Mouse (Mus musculus): ENCODE measurements around the gene Snrpf. TPM values are rescaled to one million over a fixed set of nuclear protein-coding genes. Genes with fewer than 3 reads are reported as not detected.

Snrpf gene
- total and polyA plus RNA-seq, 3 experiments = 144 to 186 (median 184) TPM

DNA sequence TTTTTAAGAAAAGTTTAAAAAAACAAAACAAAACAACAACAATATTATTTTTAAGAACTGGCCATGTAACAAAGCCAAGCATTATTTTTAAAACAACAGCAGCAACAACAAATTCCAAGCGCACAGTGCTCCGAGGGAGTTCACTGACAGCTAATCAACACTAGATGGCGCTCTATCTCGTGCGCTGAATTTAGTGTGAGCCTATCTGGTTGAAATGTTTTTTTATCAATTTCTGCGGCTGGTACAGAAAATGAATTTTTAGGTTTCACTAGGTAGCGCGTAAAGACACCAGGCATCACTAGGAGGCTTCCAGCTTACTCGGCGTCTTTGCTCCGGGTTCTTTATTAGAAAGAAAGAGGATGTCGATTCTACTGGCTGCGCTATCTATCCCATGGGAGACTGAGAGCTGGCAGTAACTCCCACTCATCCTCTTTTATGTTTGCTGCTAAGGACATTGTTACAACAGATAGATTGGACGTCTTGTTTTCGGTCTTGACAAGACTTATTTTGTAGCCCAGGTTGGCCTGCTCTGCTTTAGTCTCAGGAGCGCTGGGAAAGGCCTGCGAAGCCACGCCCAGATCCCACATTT is 22.0 kb upstream of the Snrpf start:
- DNase-seq (ENCODE audit: extremely low read depth) = peak; percentile 55
- H3K4me2 ChIP-seq (ENCODE audit: insufficient read depth, low read depth, poor library complexity, severe bottlenecking) = peak overlapping the region; percentile 52; the same call in 1 of the 2 replicates
- TF ChIP-seq NRF1 (IDR thresholded peaks at IDR 0.05; ENCODE audit: low read depth, low read length) = no peak
- TF ChIP-seq IRF4 (IDR thresholded peaks at IDR 0.05; ENCODE audit: low read depth, low read length) = no peak
- TF ChIP-seq POLR2AphosphoS2 (IDR thresholded peaks at IDR 0.05; ENCODE audit: low read depth, low read length) = no peak
- no peak for TF ChIP-seq JUN (IDR thresholded peaks at IDR 0.05; ENCODE audit: insufficient read depth, low read depth, low read length)
- no peak for TF ChIP-seq CHD2 (IDR thresholded peaks at IDR 0.05; ENCODE audit: low read length)
- TF ChIP-seq HCFC1 (IDR thresholded peaks at IDR 0.05; ENCODE audit: low read depth, low read length) = no peak
- TF ChIP-seq ETS1 (conservative IDR thresholded peaks at IDR 0.05; ENCODE audit: low read depth, low read length) = no peak
- no peak for TF ChIP-seq MYC (IDR thresholded peaks at IDR 0.05; ENCODE audit: low read depth, low read length)
- no peak for TF ChIP-seq KAT2A (IDR thresholded peaks at IDR 0.05; ENCODE audit: insufficient replicate concordance, low read length)
- TF ChIP-seq E2F4 (IDR thresholded peaks at IDR 0.05; ENCODE audit: insufficient replicate concordance, low read depth, low read length) = no peak
- TF ChIP-seq NELFE (IDR thresholded peaks at IDR 0.05; ENCODE audit: low read depth, low read length) = no peak
- no peak for TF ChIP-seq RCOR1 (conservative IDR thresholded peaks at IDR 0.05; ENCODE audit: low read depth, low read length)
- peak; percentile 89 for TF ChIP-seq SMC3 (IDR thresholded peaks at IDR 0.05; ENCODE audit: low read depth, low read length)
- peak; percentile 84 to 90 for TF ChIP-seq CTCF (conservative IDR thresholded peaks at IDR 0.05 in 1 of 2, IDR thresholded peaks at IDR 0.05 in 1 of 2; ENCODE audit: low read depth in 2 of 2, low read length in 2 of 2)
- no peak for TF ChIP-seq MXI1 (IDR thresholded peaks at IDR 0.05; ENCODE audit: low read depth, low read length)
- TF ChIP-seq ZC3H11A (IDR thresholded peaks at IDR 0.05; ENCODE audit: low read depth, low read length) = peak; percentile 17; the same call in 1 of the 2 replicates
- no peak for TF ChIP-seq BHLHE40 (IDR thresholded peaks at IDR 0.05; ENCODE audit: low read depth, low read length)
- TF ChIP-seq USF1 (IDR thresholded peaks at IDR 0.05; ENCODE audit: low read depth, low read length) = no peak
- TF ChIP-seq USF2 (conservative IDR thresholded peaks at IDR 0.05; ENCODE audit: low read depth, low read length) = no peak
- no peak for TF ChIP-seq JUND (conservative IDR thresholded peaks at IDR 0.05; ENCODE audit: low read depth, low read length)
- TF ChIP-seq MAX (IDR thresholded peaks at IDR 0.05; ENCODE audit: low read length) = no peak
- peak; percentile 56; the same call in 1 of the 2 replicates for TF ChIP-seq ZNF384 (IDR thresholded peaks at IDR 0.05; ENCODE audit: low read depth, low read length)
- no peak for TF ChIP-seq PAX5 (IDR thresholded peaks at IDR 0.05; ENCODE audit: low read length)
- TF ChIP-seq RAD21 (IDR thresholded peaks at IDR 0.05; ENCODE audit: low read depth, low read length) = peak; percentile 80
- dilution Hi-C loops (cut with MboI; ENCODE audit: extremely low pct_ligation_motif_present, extremely low pct_unique_long_range_greater_than_20kb, low sequenced_read_pairs) (no loop called here), in situ Hi-C loops (cut with MboI; ENCODE audit: low pct_ligation_motif_present, low pct_unique_long_range_greater_than_20kb, low sequenced_read_pairs) (loop anchor here (10.0 kb wide), 1 partner anchor 73 kb away; no protein-coding TSS in a partner anchor)
- H3K27ac ChIP-seq (ENCODE audit: insufficient read depth, low read depth) = no peak overlapping the region
- no peaks in the 10 kb centered on the region for H3K27me3 ChIP-seq (replicated peaks)
- H3K4me3 ChIP-seq (replicated peaks in 1 of 3; ENCODE audit: low read depth in 2 of 3, low read length in 2 of 3, poor library complexity in 1 of 3) = no peak overlapping the region
- H3K9me3 ChIP-seq (replicated peaks; ENCODE audit: low read length) = peaks cover 3% of the 10 kb centered on the region
- H3K36me3 ChIP-seq (replicated peaks in 1 of 2; ENCODE audit: control insufficient read depth in 1 of 2, insufficient read depth in 1 of 2, low read length in 1 of 2) = no peaks in the 10 kb centered on the region
- H3K9ac ChIP-seq (ENCODE audit: insufficient read depth, low read depth) = no peak overlapping the region
- peaks cover 0 to 8% of the 10 kb centered on the region in 2 experiments; a peak in 1 of 4 replicates for H3K4me1 ChIP-seq (ENCODE audit: control insufficient read depth in 1 of 2, insufficient read depth in 2 of 2)
- H3K79me2 ChIP-seq (replicated peaks; ENCODE audit: control insufficient read depth, extremely low read depth, insufficient read depth, poor library complexity, severe bottlenecking) = no peaks in the 10 kb centered on the region
